Mouse (Mus musculus) midbrain, embryonic 10.5 days (tissue): ENCODE results near the gene Gpatch3. TPM values are rescaled to one million over a fixed set of nuclear protein-coding genes. Genes with fewer than 3 reads are reported as not detected.

ENCODE experiments used
- DNase-seq: peaks from one replicate; pipeline ENCODE4 v3.0.0-alpha.2; 2017; ENCODE audit warnings: low spot score
- H3K27ac ChIP-seq: fragments of 300-500 bp; sonication (generic); replicated peaks from 2 replicates; pipeline ENCODE4 v1.5.1; 2016; ENCODE audit warnings: mild to moderate bottlenecking
- H3K27me3 ChIP-seq: fragments of 300-500 bp; sonication (generic); 2 replicates; pipeline ENCODE4 v1.6.1; 2016; ENCODE audit warnings: low read depth, mild to moderate bottlenecking; ENCODE audit not compliant: poor library complexity, severe bottlenecking
- H3K36me3 ChIP-seq: fragments of 300-500 bp; sonication (generic); 2 replicates; pipeline ENCODE4 v1.6.1; 2016; ENCODE audit warnings: mild to moderate bottlenecking, moderate library complexity
- H3K4me1 ChIP-seq: fragments of 300-500 bp; sonication (generic); 2 replicates; pipeline ENCODE4 v1.6.1; 2016
- H3K4me3 ChIP-seq: fragments of 300-500 bp; sonication (generic); 2 replicates; pipeline ENCODE4 v1.5.1; 2016; ENCODE audit warnings: mild to moderate bottlenecking, moderate library complexity
- H3K9me3 ChIP-seq: fragments of 300-500 bp; sonication (generic); replicated peaks from 2 replicates; pipeline ENCODE4 v1.6.1; 2016; ENCODE audit warnings: mild to moderate bottlenecking
- WGBS: fragments of 180-500 bp; shearing (Covaris S2); methylation state at CpG from one replicate; pipeline ENCODE4 v1.1.7; 2016; 5-methylcytosine and 5-hydroxymethylcytosine counted together
- polyA plus RNA-seq: library from polyadenylated mRNA; unstranded; fragments of >200 nt; fragmentation: Nextera tagmentation; extraction: Ambion mirVana; gene quantifications from 2 replicates; pipeline ENCODE4 v1.2.1, GENCODE M21; 2016

Gene Gpatch3
- polyA plus RNA-seq, 1 experiment from 2014 or later: 10.9 TPM

DNA sequence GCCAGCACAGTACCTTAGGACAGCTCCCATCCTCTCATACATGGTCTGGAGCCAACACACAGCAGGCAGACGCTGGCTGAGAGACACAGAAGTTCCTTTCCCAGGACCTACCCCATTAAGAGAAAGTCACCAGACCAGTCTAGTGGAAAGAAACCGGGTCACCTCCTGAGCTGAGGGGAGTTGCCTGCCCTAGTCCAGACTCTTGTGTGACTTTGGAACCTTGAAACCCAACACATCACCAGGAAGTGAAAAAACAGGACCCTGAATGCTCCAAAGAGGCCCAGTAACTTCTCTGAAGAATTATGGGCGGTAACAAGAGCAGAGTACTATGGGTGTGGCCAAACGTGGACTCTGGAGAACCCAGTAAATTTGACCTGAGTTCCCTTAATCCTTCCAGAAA lies 24.1 kb downstream of the Gpatch3 start:
- Histone ChIP-seq H3K27me3 (peaks cover 67% of the 10 kb centered on the region), H3K9me3 (no peaks in the 10 kb centered on the region), H3K27ac (no peak overlapping the region), H3K4me1 (peaks cover 28% of the 10 kb centered on the region), H3K36me3 (peaks cover 6% of the 10 kb centered on the region), H3K4me3 (0 out of 2 replicates have a peak overlapping the region, but pooled peaks have one; percentile 63)
- WGBS: 50% methylated on average over 4 of the region's 4 CpGs
- DNase-seq: no peak

DNA sequence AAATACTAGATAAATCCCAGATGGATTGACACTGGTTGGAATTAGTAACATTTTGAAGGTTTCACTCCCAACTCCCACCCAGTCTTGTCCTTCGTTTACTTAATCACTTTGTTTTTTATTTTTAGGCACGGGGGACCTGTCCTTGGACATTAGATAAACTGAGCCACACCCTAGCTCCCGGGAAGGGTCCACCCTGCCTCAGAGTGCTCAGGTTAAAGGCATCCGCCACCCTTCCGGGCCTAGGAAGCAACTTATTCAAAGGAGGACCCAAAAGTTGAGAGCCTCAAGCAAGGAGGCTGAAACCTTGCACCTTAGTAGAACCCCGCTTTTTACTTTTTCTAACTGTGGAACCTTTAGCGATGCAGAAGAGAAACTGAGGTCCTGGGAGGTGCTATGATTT lies 24.6 kb downstream of the Gpatch3 start:
- Histone ChIP-seq H3K27ac (peak overlapping the region; percentile 58; the same call in 1 of the 2 replicates), H3K4me3 (peak overlapping the region; percentile 63), H3K4me1 (peaks cover 28% of the 10 kb centered on the region), H3K27me3 (peaks cover 72% of the 10 kb centered on the region), H3K36me3 (peaks cover 9% of the 10 kb centered on the region), H3K9me3 (no peaks in the 10 kb centered on the region)
- no peak for DNase-seq
- 22% methylated on average over 7 of the region's 7 CpGs for WGBS

DNA sequence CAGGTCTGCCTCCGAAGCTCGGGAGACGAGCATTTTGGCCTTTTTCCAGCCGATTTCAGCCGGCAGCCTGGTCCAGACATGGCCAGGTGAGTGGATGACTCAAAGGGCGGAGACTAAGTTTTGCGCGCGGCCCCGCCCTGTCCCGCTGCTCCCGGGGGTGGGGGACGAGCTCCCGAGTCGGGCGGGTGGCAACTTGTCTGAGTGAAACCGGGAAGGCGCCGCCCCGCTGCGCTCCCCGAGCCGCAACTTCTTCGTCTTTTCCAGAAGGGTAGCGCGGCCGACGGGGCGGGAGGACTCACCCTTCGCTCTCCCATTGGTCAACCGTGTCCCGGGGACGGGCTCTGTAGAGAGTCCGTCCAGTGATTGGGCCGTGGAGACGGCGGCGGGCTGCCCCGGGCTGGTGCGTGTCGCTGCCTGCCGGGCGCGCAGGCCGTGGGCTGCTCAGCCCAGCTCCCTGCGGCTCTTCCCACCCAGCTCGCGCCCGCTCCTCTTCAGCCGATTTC lies 25.1 kb downstream of the Gpatch3 start:
- peak overlapping the region; percentile 63 for H3K4me3 ChIP-seq
- peak; percentile 86 for DNase-seq
- H3K27me3 ChIP-seq: peaks cover 73% of the 10 kb centered on the region
- H3K36me3 ChIP-seq: peaks cover 12% of the 10 kb centered on the region
- WGBS: under 1% methylated on average over 50 of the region's 50 CpGs
- peaks cover 28% of the 10 kb centered on the region for H3K4me1 ChIP-seq
- no peaks in the 10 kb centered on the region for H3K9me3 ChIP-seq
- peak overlapping the region; percentile 58 for H3K27ac ChIP-seq

DNA sequence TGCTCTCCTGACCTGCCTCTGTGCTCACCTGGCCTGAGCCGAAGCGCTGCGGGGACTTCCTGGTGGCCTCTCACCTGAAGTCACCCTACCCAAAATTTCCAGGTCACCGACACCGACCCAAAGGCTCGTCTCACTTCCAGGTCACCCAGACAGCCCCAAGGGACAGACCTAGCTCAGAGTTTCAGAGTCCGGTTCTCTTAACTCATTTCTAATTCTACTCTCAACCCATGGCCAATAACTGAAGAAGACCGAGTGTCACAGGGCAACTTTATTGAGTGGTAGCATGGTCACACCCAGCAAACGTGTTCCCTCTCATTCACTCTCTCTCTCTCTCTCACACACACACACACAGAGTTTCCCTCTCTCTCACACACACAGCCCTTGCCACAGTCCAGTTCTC lies 25.8 kb downstream of the Gpatch3 start:
- peaks cover 73% of the 10 kb centered on the region for H3K27me3 ChIP-seq

DNA sequence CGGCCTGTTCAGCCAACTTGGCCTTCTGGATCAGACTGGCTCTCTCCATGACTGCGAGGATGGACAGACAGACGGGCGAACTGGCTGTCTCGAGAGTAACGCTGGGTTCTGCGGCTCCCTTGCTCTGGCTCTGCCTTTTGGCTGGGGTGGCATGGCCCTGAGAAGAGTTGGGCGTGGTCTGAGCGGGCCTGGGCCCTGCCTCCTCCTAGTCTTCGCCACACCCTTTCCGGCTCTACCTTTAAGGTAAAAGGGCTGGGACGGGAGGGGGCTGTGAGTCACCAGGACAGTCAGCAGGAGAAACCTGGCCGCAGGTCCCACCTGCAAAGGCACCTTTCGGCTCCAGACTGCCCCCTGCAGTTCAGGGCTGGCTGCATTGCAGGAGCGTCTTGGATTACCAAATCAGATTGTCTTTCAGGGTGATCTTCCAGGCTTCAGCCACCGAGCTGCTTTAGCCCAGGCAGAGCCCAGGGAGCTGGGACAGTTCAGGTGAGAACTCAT lies 27.2 kb downstream of the Gpatch3 start, which contains the start of gene Sfn:
Gene Sfn, minus strand, starts transcription at position 448 of the 498 bp plus-strand sequence.
- Histone ChIP-seq H3K4me3 (peak within 1 kb of the TSS; percentile 29), H3K36me3 (peaks cover 32% of the 10 kb centered on the region), H3K27ac (no peak within 1 kb of the TSS), H3K4me1 (peaks cover 29% of the 10 kb centered on the region), H3K9me3 (no peaks in the 10 kb centered on the region), H3K27me3 (peaks cover 73% of the 10 kb centered on the region)
- WGBS: 4% methylated on average over 16 of the region's 16 CpGs
- DNase-seq: no peak

More for the DNA sequence above, 25.8 kb downstream of the Gpatch3 start:
- Histone ChIP-seq H3K4me3 (peak overlapping the region; percentile 63), H3K4me1 (peaks cover 31% of the 10 kb centered on the region), H3K36me3 (peaks cover 17% of the 10 kb centered on the region), H3K27ac (no peak overlapping the region; the same call in 1 of the 2 replicates), H3K9me3 (no peaks in the 10 kb centered on the region)
- 20% methylated on average over 9 of the region's 9 CpGs for WGBS
- DNase-seq: no peak

DNA sequence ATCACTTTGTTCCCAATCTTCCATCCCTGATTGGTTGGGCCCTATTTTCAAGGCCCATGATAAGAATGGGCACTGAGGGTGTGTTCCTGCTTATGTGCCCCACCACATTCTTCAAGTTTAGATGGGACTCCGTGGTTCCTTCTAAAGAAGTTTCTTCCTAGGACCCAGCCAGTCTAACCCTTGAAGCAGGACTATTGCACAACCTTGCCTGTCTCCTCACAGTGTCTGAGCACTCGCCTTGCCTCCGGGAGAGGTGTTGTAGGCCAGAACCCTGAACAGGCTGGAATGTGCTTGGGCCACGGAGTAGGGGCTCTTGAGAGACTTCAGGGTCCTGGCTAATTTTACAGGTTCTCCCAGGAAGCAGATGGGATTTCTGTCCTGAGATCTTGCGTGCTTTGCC lies 28.5 kb downstream of the Gpatch3 start:
- no peak for DNase-seq
- H3K36me3 ChIP-seq: peaks cover 41% of the 10 kb centered on the region
- H3K9me3 ChIP-seq: no peaks in the 10 kb centered on the region
- H3K4me1 ChIP-seq: peaks cover 29% of the 10 kb centered on the region
- peaks cover 61% of the 10 kb centered on the region for H3K27me3 ChIP-seq
- no peak overlapping the region for H3K27ac ChIP-seq
- 95% methylated on average over 5 of the region's 5 CpGs for WGBS
- no peak overlapping the region for H3K4me3 ChIP-seq

DNA sequence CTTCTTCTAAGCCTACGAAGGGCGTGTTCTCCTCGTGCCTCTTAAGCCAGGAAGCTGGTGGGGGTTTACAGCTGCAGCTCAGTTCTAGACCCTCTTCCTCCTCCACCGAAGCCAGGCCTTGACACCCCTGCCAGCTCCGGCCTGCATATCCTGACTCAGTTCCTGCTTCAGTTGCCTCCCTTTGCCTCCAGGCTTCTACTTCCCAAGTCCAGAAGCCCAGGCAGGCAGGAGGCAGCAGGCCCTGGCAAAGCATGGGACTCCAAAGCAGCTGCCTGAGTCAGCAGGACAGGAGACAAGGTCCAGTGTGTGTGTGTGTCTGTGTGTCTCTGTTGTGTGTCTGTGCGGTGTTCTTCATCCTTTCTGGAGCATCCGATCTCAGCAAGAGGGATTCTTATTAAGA lies 29.6 kb downstream of the Gpatch3 start:
- H3K9me3 ChIP-seq: no peaks in the 10 kb centered on the region
- no peak overlapping the region for H3K4me3 ChIP-seq
- no peak for DNase-seq
- peaks cover 24% of the 10 kb centered on the region for H3K4me1 ChIP-seq
- peaks cover 52% of the 10 kb centered on the region for H3K36me3 ChIP-seq
- WGBS: 92% methylated on average over 7 of the region's 7 CpGs
- H3K27me3 ChIP-seq: peaks cover 50% of the 10 kb centered on the region
- H3K27ac ChIP-seq: no peak overlapping the region

DNA sequence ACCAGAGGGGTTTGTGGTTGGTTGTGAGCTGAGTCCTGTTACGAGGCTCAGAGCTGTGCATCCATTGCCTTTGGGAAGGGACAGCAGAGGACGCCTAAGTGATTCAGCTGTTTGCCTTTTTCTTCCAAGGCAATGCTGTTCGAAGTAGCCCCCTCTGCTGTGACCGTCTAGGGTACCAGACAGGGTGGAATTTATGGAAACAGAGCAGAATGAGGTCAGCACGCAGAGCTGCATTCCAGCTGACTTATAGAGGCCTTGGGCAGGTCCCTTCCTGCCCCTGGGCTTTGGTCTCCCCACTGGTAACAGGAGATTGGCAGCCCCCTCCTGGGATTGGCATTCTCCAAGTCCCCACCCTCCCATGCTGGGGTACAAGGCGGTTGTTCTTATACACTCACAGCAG lies 30.3 kb downstream of the Gpatch3 start:
- Histone ChIP-seq H3K9me3 (no peaks in the 10 kb centered on the region), H3K27me3 (peaks cover 43% of the 10 kb centered on the region), H3K4me3 (no peak overlapping the region), H3K4me1 (peaks cover 18% of the 10 kb centered on the region), H3K27ac (no peak overlapping the region), H3K36me3 (peaks cover 55% of the 10 kb centered on the region)
- WGBS: 65% methylated on average over 6 of the region's 6 CpGs
- DNase-seq: no peak

DNA sequence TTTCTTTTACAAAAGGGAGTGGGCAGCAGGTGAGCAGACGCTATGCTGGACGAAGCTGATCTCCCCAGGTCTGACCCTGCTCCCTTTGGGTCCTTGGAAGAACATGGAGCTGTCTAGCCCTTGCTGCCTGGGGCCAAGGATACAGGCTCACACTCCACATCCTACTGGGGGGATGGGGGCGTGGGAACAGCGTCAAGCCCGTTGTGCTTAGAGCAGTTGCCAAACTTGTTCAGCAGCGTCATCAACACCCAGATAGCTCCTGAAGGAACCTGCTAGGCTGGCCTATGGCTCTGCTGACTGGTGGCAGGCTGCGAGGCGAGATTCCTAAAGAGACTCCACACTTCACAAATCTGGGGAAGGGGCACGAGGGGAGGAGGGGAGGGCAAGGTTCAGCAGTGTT lies 30.8 kb downstream of the Gpatch3 start:
- DNase-seq: no peak
- 62% methylated on average over 9 of the region's 9 CpGs for WGBS
- Histone ChIP-seq H3K9me3 (no peaks in the 10 kb centered on the region), H3K27ac (no peak overlapping the region), H3K4me3 (no peak overlapping the region), H3K27me3 (peaks cover 39% of the 10 kb centered on the region), H3K36me3 (peaks cover 59% of the 10 kb centered on the region), H3K4me1 (peaks cover 13% of the 10 kb centered on the region)

DNA sequence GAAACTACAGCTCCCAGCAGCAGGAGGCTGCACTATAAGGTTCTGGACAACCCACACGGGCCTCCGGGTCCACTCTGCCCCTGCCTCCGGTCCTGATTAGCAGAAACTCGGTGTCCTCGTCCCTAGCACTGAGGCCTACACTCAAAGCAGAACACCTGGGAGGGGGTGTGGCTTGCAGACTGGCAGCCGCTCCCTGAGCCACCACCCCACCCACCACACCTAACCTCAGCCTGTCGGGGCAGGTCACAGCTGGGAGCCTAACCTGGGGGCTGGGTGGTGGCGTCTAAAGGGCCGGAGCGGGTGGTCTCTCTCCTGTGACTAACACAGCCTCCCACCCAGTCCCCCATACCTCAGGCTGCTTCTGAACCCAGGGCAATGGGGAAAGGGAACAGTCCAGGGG lies 32.7 kb downstream of the Gpatch3 start:
- Histone ChIP-seq H3K4me3 (no peak overlapping the region), H3K36me3 (peaks cover 79% of the 10 kb centered on the region)
- WGBS: 83% methylated on average over 10 of the region's 10 CpGs

DNA sequence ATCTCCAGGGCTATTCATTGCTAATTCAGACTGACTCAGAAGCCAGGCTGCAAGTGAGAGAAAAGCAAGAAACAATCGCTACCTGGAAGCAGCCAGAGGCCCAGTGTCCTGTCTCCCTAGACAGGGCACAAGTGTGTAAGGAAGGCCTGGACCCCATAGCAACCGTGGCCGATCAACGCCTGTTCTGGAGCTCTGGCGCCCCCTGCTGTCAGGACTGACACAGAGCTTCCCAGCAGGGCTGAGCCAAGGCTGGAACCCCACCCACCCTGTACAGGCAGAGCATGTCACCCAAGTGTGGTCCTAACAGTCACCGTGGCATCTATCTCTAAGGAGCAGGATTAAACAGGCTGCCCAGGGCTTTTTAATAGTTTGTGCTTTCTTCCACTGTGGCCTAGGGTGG lies 35.2 kb downstream of the Gpatch3 start:
- Histone ChIP-seq H3K9me3 (peaks cover 10% of the 10 kb centered on the region), H3K4me1 (peaks cover 3% of the 10 kb centered on the region; the same call in 1 of the 2 replicates), H3K27ac (no peak overlapping the region), H3K27me3 (no peaks in the 10 kb centered on the region), H3K36me3 (peaks cover 91% of the 10 kb centered on the region), H3K4me3 (no peak overlapping the region)
- WGBS: 27% methylated on average over 6 of the region's 6 CpGs
- peak; percentile 83 for DNase-seq

More for the DNA sequence above, 32.7 kb downstream of the Gpatch3 start:
- DNase-seq: no peak
- Histone ChIP-seq H3K4me1 (peaks cover 3% of the 10 kb centered on the region; the same call in 1 of the 2 replicates), H3K9me3 (peaks cover 6% of the 10 kb centered on the region), H3K27me3 (peaks cover 19% of the 10 kb centered on the region), H3K27ac (no peak overlapping the region)

DNA sequence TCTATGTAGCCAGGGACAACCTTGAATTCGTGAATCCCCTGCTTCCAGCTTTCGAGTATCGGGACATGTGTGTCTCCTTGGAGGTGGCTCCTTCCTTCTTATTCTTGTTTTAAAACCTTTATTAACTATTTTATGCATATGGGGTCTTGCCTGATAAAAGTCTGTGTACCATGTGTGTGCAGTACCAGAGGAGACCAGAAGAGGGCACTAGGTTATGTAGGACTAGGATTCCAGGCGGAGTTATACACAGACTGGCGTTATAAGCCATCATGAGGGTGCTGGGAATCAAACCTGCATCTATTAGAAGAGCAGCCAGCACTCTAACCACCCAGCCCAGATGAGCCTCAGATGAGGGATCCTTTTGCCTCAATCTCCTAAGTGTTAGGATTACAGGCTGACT lies 37.3 kb downstream of the Gpatch3 start:
- Histone ChIP-seq H3K9me3 (peaks cover 10% of the 10 kb centered on the region), H3K4me1 (no peaks in the 10 kb centered on the region; the same call in 1 of the 2 replicates), H3K36me3 (peaks cover 87% of the 10 kb centered on the region), H3K4me3 (no peak overlapping the region), H3K27me3 (no peaks in the 10 kb centered on the region), H3K27ac (no peak overlapping the region)
- DNase-seq: no peak
- 95% methylated on average over 5 of the region's 5 CpGs for WGBS

DNA sequence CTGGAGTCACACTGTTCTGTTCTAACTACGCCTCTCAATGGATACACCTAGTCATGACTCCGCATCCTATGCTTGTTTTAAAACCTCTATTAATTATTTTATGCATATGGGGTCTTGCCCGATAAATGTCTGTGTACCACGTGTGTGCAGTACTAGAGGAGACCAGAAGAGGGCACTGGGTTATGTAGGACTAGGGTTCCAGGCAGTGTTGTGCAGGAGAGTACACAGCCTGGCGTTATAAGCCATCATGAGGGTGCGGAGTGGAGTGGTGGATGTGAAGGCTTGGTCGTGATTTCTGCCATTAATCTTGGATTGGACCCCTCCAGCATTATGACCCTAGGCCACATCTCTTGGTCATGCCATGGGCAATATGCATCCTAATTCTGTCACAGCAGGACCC lies 37.9 kb downstream of the Gpatch3 start:
- Histone ChIP-seq H3K9me3 (peaks cover 10% of the 10 kb centered on the region), H3K27ac (no peak overlapping the region), H3K4me3 (no peak overlapping the region), H3K27me3 (no peaks in the 10 kb centered on the region), H3K36me3 (peaks cover 87% of the 10 kb centered on the region), H3K4me1 (no peaks in the 10 kb centered on the region; the same call in 1 of the 2 replicates)
- 97% methylated on average over 7 of the region's 7 CpGs for WGBS
- no peak for DNase-seq
